Mouse (Mus musculus) ES-Bruce4 (cell line): ENCODE measurements around the gene Ubxn1.

ENCODE experiments used
- CTCF ChIP-seq: IDR thresholded peaks from one replicate; pipeline ENCODE4 v1.8.1; 2011; ENCODE audit warnings: low read depth, low read length
- EP300 ChIP-seq: IDR thresholded peaks from 2 replicates; pipeline ENCODE4 v1.6.1; 2011; ENCODE audit warnings: low read depth, low read length; ENCODE audit not compliant: insufficient read depth
- POLR2A ChIP-seq: IDR thresholded peaks from one replicate; pipeline ENCODE4 v1.8.1; 2011; ENCODE audit warnings: low read length; ENCODE audit not compliant: insufficient read depth

DNA sequence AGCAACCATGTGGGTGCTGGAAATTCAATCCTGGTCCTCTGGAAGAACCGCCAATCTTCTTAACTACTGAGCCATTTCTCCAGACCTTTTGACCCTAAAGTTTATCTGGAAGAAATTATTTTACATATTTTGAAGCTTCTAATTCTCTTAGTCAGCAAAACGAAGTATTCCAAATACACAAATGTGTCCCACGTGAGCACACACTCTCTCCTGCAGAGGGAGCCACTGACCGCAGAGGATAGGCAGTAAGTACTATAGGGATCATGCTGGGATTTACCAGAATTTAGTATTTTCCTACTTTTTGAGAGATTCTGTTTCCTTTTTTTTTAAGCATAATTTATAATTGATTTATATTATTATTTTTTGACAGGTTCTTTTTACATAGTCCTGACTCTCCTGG, 13.6 kb upstream of the Ubxn1 start:
- TF ChIP-seq CTCF, result peak; percentile 82
- TF ChIP-seq POLR2A, result no peak
- TF ChIP-seq EP300, result no peak
